Mouse (Mus musculus) myocyte (in vitro differentiated cells): ENCODE data around the gene Gbx2. TPM values are rescaled to one million over a fixed set of nuclear protein-coding genes. Genes with fewer than 3 reads are reported as not detected.

ENCODE experiments used
- H3K27me3 ChIP-seq: one replicate; pipeline ENCODE4 v1.6.1; 2011; ENCODE audit not compliant: control insufficient read depth, insufficient read depth, insufficient read length
- H3K36me3 ChIP-seq: one replicate; pipeline ENCODE4 v1.6.1; 2011; ENCODE audit not compliant: control insufficient read depth, insufficient read depth
- H3K4me2 ChIP-seq: one replicate; pipeline ENCODE4 v1.6.1; 2011; ENCODE audit warnings: low read depth, control low read depth
- H3K4me3 ChIP-seq: one replicate; pipeline ENCODE4 v1.5.1; 2011; ENCODE audit warnings: mild to moderate bottlenecking, control low read depth, moderate library complexity
- H3K79me2 ChIP-seq: one replicate; pipeline ENCODE4 v1.6.1; 2011; ENCODE audit not compliant: control insufficient read depth, insufficient read depth
- H3ac ChIP-seq: one replicate; pipeline ENCODE4 v1.6.1; 2011; ENCODE audit not compliant: control insufficient read depth, insufficient read length
- CEBPB ChIP-seq: IDR thresholded peaks from 2 replicates; pipeline ENCODE4 v1.6.1; 2011; ENCODE audit warnings: mild to moderate bottlenecking, moderate library complexity; ENCODE audit not compliant: poor library complexity, insufficient read depth, severe bottlenecking
- E2F4 ChIP-seq: IDR thresholded peaks from one replicate; pipeline ENCODE4 v1.6.1; 2011; ENCODE audit warnings: mild to moderate bottlenecking, control low read depth, moderate library complexity; ENCODE audit not compliant: insufficient read depth
- MAX ChIP-seq: IDR thresholded peaks from one replicate; pipeline ENCODE4 v1.6.1; 2011; ENCODE audit warnings: low read depth, mild to moderate bottlenecking, control low read depth
- MYOD1 ChIP-seq, 3 experiments: IDR thresholded peaks; one replicate each; pipeline ENCODE4 v1.6.1; 2011; ENCODE audit warnings: control low read depth in 2 of 3, low read depth in 2 of 3, mild to moderate bottlenecking in 2 of 3, moderate library complexity in 1 of 3; ENCODE audit not compliant: insufficient read length in 2 of 3, control insufficient read depth in 1 of 3
- MYOG ChIP-seq, 3 experiments: IDR thresholded peaks; one replicate each; pipeline ENCODE4 v1.6.1; 2011; ENCODE audit warnings: control low read depth in 2 of 3, low read depth in 2 of 3, mild to moderate bottlenecking in 2 of 3; ENCODE audit not compliant: insufficient read length in 2 of 3, control insufficient read depth in 1 of 3, insufficient read depth in 1 of 3
- POLR2A ChIP-seq: IDR thresholded peaks from one replicate; pipeline ENCODE4 v1.6.1; 2011; ENCODE audit warnings: low read depth, mild to moderate bottlenecking, control low read depth, moderate library complexity; ENCODE audit not compliant: insufficient read length
- POLR2AphosphoS2 ChIP-seq: IDR thresholded peaks from one replicate; pipeline ENCODE4 v1.6.1; 2011; ENCODE audit warnings: low read depth, control low read depth; ENCODE audit not compliant: insufficient read length
- REST ChIP-seq: IDR thresholded peaks from one replicate; pipeline ENCODE4 v1.6.1; 2011; ENCODE audit warnings: mild to moderate bottlenecking, control low read depth, moderate library complexity; ENCODE audit not compliant: insufficient read depth, insufficient read length
- SRF ChIP-seq: IDR thresholded peaks from one replicate; pipeline ENCODE4 v1.6.1; 2011; ENCODE audit warnings: low read depth; ENCODE audit not compliant: control insufficient read depth, insufficient read length
- TCF12 ChIP-seq: IDR thresholded peaks from one replicate; pipeline ENCODE4 v1.6.1; 2011; ENCODE audit warnings: mild to moderate bottlenecking, control low read depth; ENCODE audit not compliant: poor library complexity, insufficient read depth, severe bottlenecking
- TCF3 ChIP-seq: IDR thresholded peaks from one replicate; pipeline ENCODE4 v1.6.1; 2011; ENCODE audit warnings: low read depth, control low read depth; ENCODE audit not compliant: insufficient read length
- USF1 ChIP-seq: IDR thresholded peaks from one replicate; pipeline ENCODE4 v1.6.1; 2011; ENCODE audit warnings: low read depth, mild to moderate bottlenecking, control low read depth, moderate library complexity
- polyA plus RNA-seq: library from polyadenylated mRNA; unstranded; fragments of >200 nt; fragmentation: generic; extraction: Trizol; gene quantifications from one replicate; pipeline ENCODE4 v1.2.1, GENCODE M21; 2012; ENCODE audit warnings: missing spikeins

Gbx2 gene
- polyA plus RNA-seq, 1 experiment: not detected

- Histone ChIP-seq H3K27me3 (peaks cover 61% of the 10 kb centered on the region), H3K36me3 (no peaks in the 10 kb centered on the region), H3K4me3 (no peak overlapping the region)
These were observed 4.7 kb upstream of the Gbx2 start for GRCm38 (mm10) chr1:89935493-89936348.

GRCm38 (mm10) chr1:89934316-89935260, 3.6 kb upstream of the Gbx2 start:
- no peak overlapping the region for H3K4me3 ChIP-seq
- no peak overlapping the region for H3ac ChIP-seq
- no peak overlapping the region for H3K4me2 ChIP-seq
- no peaks in the 10 kb centered on the region for H3K79me2 ChIP-seq
- H3K27me3 ChIP-seq: peaks cover 72% of the 10 kb centered on the region
- TF ChIP-seq TCF12 (no peak), POLR2AphosphoS2 (no peak), MAX (no peak), MYOG (IDR thresholded peaks at IDR 0.05; ENCODE audit: control insufficient read depth in 1 of 3, insufficient read depth in 1 of 3, insufficient read length in 2 of 3, low read depth in 2 of 3) (no peak), SRF (no peak)
- H3K36me3 ChIP-seq: no peaks in the 10 kb centered on the region

More at GRCm38 (mm10) chr1:89935493-89936348, 4.7 kb upstream of the Gbx2 start:
- no peak overlapping the region for H3K4me2 ChIP-seq
- TF ChIP-seq USF1 (no peak), E2F4 (no peak), POLR2A (no peak), REST (no peak), CEBPB (no peak), SRF (no peak), TCF12 (no peak), MYOG (IDR thresholded peaks at IDR 0.05; ENCODE audit: control insufficient read depth in 1 of 3, insufficient read depth in 1 of 3, insufficient read length in 2 of 3, low read depth in 2 of 3) (no peak), MYOD1 (IDR thresholded peaks at IDR 0.05; ENCODE audit: control insufficient read depth in 1 of 3, insufficient read length in 2 of 3, low read depth in 2 of 3) (no peak), POLR2AphosphoS2 (no peak), TCF3 (no peak)
- no peak overlapping the region for H3ac ChIP-seq
- H3K79me2 ChIP-seq: no peaks in the 10 kb centered on the region

GRCm38 (mm10) chr1:89933786-89934185, 2.8 kb upstream of the Gbx2 start:
- Histone ChIP-seq H3K36me3 (no peaks in the 10 kb centered on the region), H3K27me3 (peaks cover 80% of the 10 kb centered on the region), H3ac (no peak overlapping the region), H3K4me2 (no peak overlapping the region), H3K79me2 (no peaks in the 10 kb centered on the region), H3K4me3 (no peak overlapping the region)
- TF ChIP-seq POLR2A: no peak
- TF ChIP-seq POLR2AphosphoS2: no peak

- H3K27me3 ChIP-seq: peaks cover 85% of the 10 kb centered on the region
- H3K36me3 ChIP-seq: no peaks in the 10 kb centered on the region
- H3K79me2 ChIP-seq: no peaks in the 10 kb centered on the region
- H3K4me3 ChIP-seq: no peak overlapping the region
- no peak overlapping the region for H3K4me2 ChIP-seq
- TF ChIP-seq TCF12 (no peak), USF1 (no peak), TCF3 (no peak), POLR2A (no peak), E2F4 (no peak), CEBPB (no peak), MYOG (IDR thresholded peaks at IDR 0.05; ENCODE audit: control insufficient read depth in 1 of 3, insufficient read depth in 1 of 3, insufficient read length in 2 of 3, low read depth in 2 of 3) (no peak), SRF (no peak), POLR2AphosphoS2 (no peak), REST (no peak), MYOD1 (IDR thresholded peaks at IDR 0.05; ENCODE audit: control insufficient read depth in 1 of 3, insufficient read length in 2 of 3, low read depth in 2 of 3) (no peak), MAX (no peak)
- H3ac ChIP-seq: no peak overlapping the region
These were observed 2.0 kb upstream of the Gbx2 start for GRCm38 (mm10) chr1:89933028-89933427.

GRCm38 (mm10) chr1:89932616-89933015, 1.6 kb upstream of the Gbx2 start:
- Histone ChIP-seq H3K27me3 (peaks cover 80% of the 10 kb centered on the region), H3K4me2 (no peak overlapping the region), H3ac (no peak overlapping the region), H3K36me3 (no peaks in the 10 kb centered on the region), H3K79me2 (no peaks in the 10 kb centered on the region), H3K4me3 (no peak overlapping the region)
- TF ChIP-seq E2F4: no peak
- TF ChIP-seq MAX: no peak
- TF ChIP-seq MYOG (IDR thresholded peaks at IDR 0.05; ENCODE audit: control insufficient read depth in 1 of 3, insufficient read depth in 1 of 3, insufficient read length in 2 of 3, low read depth in 2 of 3): no peak
- TF ChIP-seq REST: no peak
- no peak for TF ChIP-seq TCF12
- TF ChIP-seq TCF3: no peak
- TF ChIP-seq MYOD1 (IDR thresholded peaks at IDR 0.05; ENCODE audit: control insufficient read depth in 1 of 3, insufficient read length in 2 of 3, low read depth in 2 of 3): no peak
- TF ChIP-seq POLR2A: no peak
- no peak for TF ChIP-seq CEBPB
- TF ChIP-seq POLR2AphosphoS2: no peak
- TF ChIP-seq SRF: no peak
- TF ChIP-seq USF1: no peak
